ENCODE assay signal across 32 mouse cellular contexts in genomic region chr3:67485233-67485632, GRCm38 (mm10). TPM values are rescaled to one million over a fixed set of nuclear protein-coding genes. Genes with fewer than 3 reads are reported as not detected.
"Had no signal": no experiment of that assay in that cellular context is flagged by ENCODE, and none has a peak within 500 bp of the region (broad histone marks: within the 10 kb centered on the region; RNA-seq: fewer than 3 reads in every experiment).

No protein-coding gene starts in this region.

- H3K27me3 ChIP-seq: limb, embryonic 12.5 days; limb, embryonic 13.5 days; limb, embryonic 15.5 days; liver, embryonic 12.5 days; liver, embryonic 13.5 days; liver, embryonic 15.5 days; lung, embryonic 15.5 days; midbrain, embryonic 12.5 days; midbrain, embryonic 13.5 days; midbrain, embryonic 15.5 days; neural tube, embryonic 12.5 days had no signal

- H3K4me1 ChIP-seq: limb, embryonic 15.5 days; liver, embryonic 12.5 days; liver, embryonic 13.5 days; liver, embryonic 15.5 days; lung, embryonic 15.5 days; midbrain, embryonic 10.5 days; midbrain, embryonic 12.5 days; midbrain, embryonic 13.5 days; midbrain, embryonic 15.5 days; neural tube, embryonic 12.5 days had no signal

- H3K9me3 ChIP-seq: limb, embryonic 10.5 days; limb, embryonic 12.5 days; limb, embryonic 13.5 days; limb, embryonic 15.5 days; liver, embryonic 12.5 days; liver, embryonic 13.5 days; liver, embryonic 15.5 days; lung, embryonic 15.5 days; megakaryocyte, embryonic 14.5 days; midbrain, embryonic 10.5 days; midbrain, embryonic 12.5 days; midbrain, embryonic 13.5 days; midbrain, embryonic 15.5 days; neural tube, embryonic 12.5 days had no signal

- H3K4me2 ChIP-seq: limb, embryonic 12.5 days; limb, embryonic 13.5 days; limb, embryonic 15.5 days; liver, embryonic 11.5 days; liver, embryonic 12.5 days; liver, embryonic 13.5 days; liver, embryonic 15.5 days; lung, embryonic 14.5 days; lung, embryonic 15.5 days; midbrain, embryonic 11.5 days; midbrain, embryonic 12.5 days; midbrain, embryonic 13.5 days; midbrain, embryonic 15.5 days; neural tube, embryonic 12.5 days had no signal

- H3K9ac ChIP-seq: limb, embryonic 12.5 days; limb, embryonic 13.5 days; limb, embryonic 15.5 days; liver, embryonic 12.5 days; liver, embryonic 13.5 days; liver, embryonic 14.5 days; liver, embryonic 15.5 days; liver, postnatal 0 days; lung, embryonic 14.5 days; lung, embryonic 15.5 days; midbrain, embryonic 12.5 days; midbrain, embryonic 13.5 days; midbrain, embryonic 15.5 days; neural tube, embryonic 12.5 days had no signal

- DNase-seq: left cerebral cortex, postnatal 4 days; liver; liver, embryonic 13.5 days; liver, postnatal 0 days; lung, adult 18-20 months; lung, adult 2 months; lung, embryonic 14.5 days; lung, postnatal 10 days; lung, postnatal 14 days; lung, postnatal 36 days; lung, postnatal 4 days; midbrain, embryonic 14.5 days had no signal

- H3K4me3 ChIP-seq: limb, embryonic 10.5 days; limb, embryonic 12.5 days; limb, embryonic 13.5 days; limb, embryonic 15.5 days; liver, embryonic 12.5 days; liver, embryonic 13.5 days; liver, embryonic 15.5 days; lung, embryonic 15.5 days; megakaryocyte, embryonic 14.5 days; midbrain, embryonic 10.5 days; midbrain, embryonic 12.5 days; midbrain, embryonic 13.5 days; midbrain, embryonic 15.5 days; myocyte; neural tube, embryonic 12.5 days had no signal

- H3K36me3 ChIP-seq: limb, embryonic 10.5 days; limb, embryonic 12.5 days; limb, embryonic 15.5 days; liver, embryonic 12.5 days; liver, embryonic 13.5 days; liver, embryonic 15.5 days; lung, embryonic 15.5 days; midbrain, embryonic 10.5 days; midbrain, embryonic 12.5 days; midbrain, embryonic 15.5 days had no signal

- ATAC-seq: liver, embryonic 12.5 days; liver, postnatal 0 days; lung, postnatal 0 days; midbrain, embryonic 13.5 days; midbrain, embryonic 15.5 days; midbrain, embryonic 16.5 days had no signal

- H3K27ac ChIP-seq: limb, embryonic 10.5 days; limb, embryonic 12.5 days; limb, embryonic 13.5 days; limb, embryonic 15.5 days; liver, embryonic 12.5 days; liver, embryonic 13.5 days; liver, embryonic 14.5 days; liver, embryonic 15.5 days; lung, embryonic 15.5 days; macrophage; midbrain, embryonic 10.5 days; midbrain, embryonic 12.5 days; midbrain, embryonic 13.5 days; midbrain, embryonic 15.5 days; neural tube, embryonic 12.5 days had no signal

RNA-seq across cellular contexts. Expression of gene Rarres1, which starts 30.1 kb away (rescaled TPM):
- polyA plus RNA-seq: myocyte had no signal
